Mouse (Mus musculus) embryonic facial prominence, embryonic 11.5 days (tissue): ENCODE measurements at regions not wholly inside any gene's neighbourhood (a gene's known extent, or its start where the extent isn't known, plus 50 kb on each side); places are given as distances from the start of the nearest gene placed in this dataset.

Experiments
- ATAC-seq: fragments of 200-750 bp; cut with Nextera tagmentation; replicated peaks from 2 replicates; pipeline ENCODE4 v1.8.0; 2017; ENCODE audit warnings: low read depth; ENCODE audit not compliant: insufficient number of reproducible peaks, low FRiP score, low TSS enrichment
- DNase-seq: peaks from one replicate; pipeline ENCODE4 v3.0.0-alpha.2; 2015; ENCODE audit warnings: low spot score
- H3K27ac ChIP-seq: fragments of 300-500 bp; sonication (generic); replicated peaks from 2 replicates; pipeline ENCODE4 v1.5.1; 2014; ENCODE audit warnings: mild to moderate bottlenecking, low read depth, low read length, control low read depth
- H3K27me3 ChIP-seq: fragments of 300-500 bp; sonication (generic); 2 replicates; pipeline ENCODE4 v1.6.1; 2014; ENCODE audit warnings: mild to moderate bottlenecking, low read length, moderate library complexity, mixed read lengths; ENCODE audit not compliant: control insufficient read depth, insufficient read depth
- H3K36me3 ChIP-seq: fragments of 300-500 bp; sonication (generic); replicated peaks from 2 replicates; pipeline ENCODE4 v1.6.1; 2014; ENCODE audit warnings: low read depth, mild to moderate bottlenecking, low read length, moderate library complexity, mixed read lengths; ENCODE audit not compliant: control insufficient read depth, insufficient read depth
- H3K4me1 ChIP-seq: fragments of 300-500 bp; sonication (generic); 2 replicates; pipeline ENCODE4 v1.6.1; 2014; ENCODE audit warnings: low read length, mixed read lengths; ENCODE audit not compliant: control insufficient read depth, insufficient read depth
- H3K4me2 ChIP-seq: fragments of 300-500 bp; sonication (generic); 2 replicates; pipeline ENCODE4 v1.6.1; 2014; ENCODE audit warnings: low read depth, mild to moderate bottlenecking, control low read depth, low read length, moderate library complexity
- H3K4me3 ChIP-seq: fragments of 300-500 bp; sonication (generic); 2 replicates; pipeline ENCODE4 v1.5.1; 2014; ENCODE audit warnings: low read depth, low read length, control low read depth
- H3K9ac ChIP-seq: fragments of 300-500 bp; sonication (generic); replicated peaks from 2 replicates; pipeline ENCODE4 v1.6.1; 2014; ENCODE audit warnings: mild to moderate bottlenecking, control low read depth, low read length
- H3K9me3 ChIP-seq: fragments of 300-500 bp; sonication (generic); replicated peaks from 2 replicates; pipeline ENCODE4 v1.6.1; 2016; ENCODE audit warnings: mild to moderate bottlenecking, low read length, inconsistent platforms, mixed read lengths; ENCODE audit not compliant: control insufficient read depth
- WGBS: fragments of 180-500 bp; shearing (Covaris S2); extraction: QIAGEN DNeasy Blood & Tissue Kit; methylation state at CpG from one replicate; pipeline ENCODE4 v1.1.7; 2014; 5-methylcytosine and 5-hydroxymethylcytosine counted together

- ATAC-seq, result no peak
- DNase-seq, result no peak
- Histone ChIP-seq H3K36me3 (no peaks in the 10 kb centered on the region), H3K4me1 (no peaks in the 10 kb centered on the region), H3K27ac (no peak overlapping the region), H3K4me2 (no peak overlapping the region), H3K9ac (no peak overlapping the region), H3K9me3 (no peaks in the 10 kb centered on the region), H3K27me3 (no peaks in the 10 kb centered on the region), H3K4me3 (no peak overlapping the region)
- WGBS, result 57% methylated on average over 11 of the region's 11 CpGs
Observed at GRCm38 (mm10) chr3:50609341-50610012, 166.1 kb upstream of the Slc7a11 start.

GRCm38 (mm10) chr3:50607736-50608135 is 164.3 kb upstream of the Slc7a11 start:
- no peaks in the 10 kb centered on the region for H3K36me3 ChIP-seq
- H3K9me3 ChIP-seq, result no peaks in the 10 kb centered on the region
- WGBS, result 66% methylated on average over 7 of the region's 7 CpGs
- no peak overlapping the region for H3K27ac ChIP-seq
- ATAC-seq (no peak), DNase-seq (no peak)
- H3K9ac ChIP-seq, result no peak overlapping the region
- H3K4me3 ChIP-seq, result no peak overlapping the region
- no peak overlapping the region for H3K4me2 ChIP-seq
- H3K4me1 ChIP-seq, result no peaks in the 10 kb centered on the region
- H3K27me3 ChIP-seq, result no peaks in the 10 kb centered on the region

GRCm38 (mm10) chr3:50606986-50607385 is 163.6 kb upstream of the Slc7a11 start:
- Histone ChIP-seq H3K9ac (no peak overlapping the region), H3K27ac (no peak overlapping the region), H3K36me3 (no peaks in the 10 kb centered on the region), H3K4me2 (no peak overlapping the region), H3K4me3 (no peak overlapping the region), H3K4me1 (no peaks in the 10 kb centered on the region), H3K27me3 (no peaks in the 10 kb centered on the region), H3K9me3 (no peaks in the 10 kb centered on the region)
- ATAC-seq (no peak), DNase-seq (no peak)
- 27% methylated on average over 1 of the region's 1 CpGs for WGBS

GRCm38 (mm10) chr3:50605750-50606149 is 162.3 kb upstream of the Slc7a11 start:
- H3K9ac ChIP-seq, result no peak overlapping the region
- no peak overlapping the region for H3K27ac ChIP-seq
- WGBS, result 88% methylated on average over 4 of the region's 4 CpGs
- ATAC-seq, result no peak
- H3K36me3 ChIP-seq, result no peaks in the 10 kb centered on the region
- H3K4me3 ChIP-seq, result no peak overlapping the region
- no peak overlapping the region for H3K4me2 ChIP-seq
- H3K9me3 ChIP-seq, result no peaks in the 10 kb centered on the region
- H3K27me3 ChIP-seq, result no peaks in the 10 kb centered on the region
- no peak for DNase-seq
- no peaks in the 10 kb centered on the region for H3K4me1 ChIP-seq

GRCm38 (mm10) chr3:50603182-50603581 is 159.8 kb upstream of the Slc7a11 start:
- 82% methylated on average over 7 of the region's 7 CpGs for WGBS
- H3K27me3 ChIP-seq, result no peaks in the 10 kb centered on the region
- DNase-seq, result no peak
- no peak overlapping the region for H3K27ac ChIP-seq
- no peak overlapping the region for H3K4me3 ChIP-seq
- H3K9ac ChIP-seq, result no peak overlapping the region
- H3K9me3 ChIP-seq, result no peaks in the 10 kb centered on the region
- no peaks in the 10 kb centered on the region for H3K4me1 ChIP-seq
- ATAC-seq, result no peak
- H3K4me2 ChIP-seq, result no peak overlapping the region
- no peaks in the 10 kb centered on the region for H3K36me3 ChIP-seq

GRCm38 (mm10) chr3:50595732-50596131 is 152.3 kb upstream of the Slc7a11 start:
- Histone ChIP-seq H3K27me3 (no peaks in the 10 kb centered on the region), H3K27ac (no peak overlapping the region), H3K4me3 (no peak overlapping the region), H3K4me1 (no peaks in the 10 kb centered on the region), H3K9ac (no peak overlapping the region), H3K4me2 (no peak overlapping the region), H3K9me3 (0 out of 2 replicates have a peak, but pooled peaks cover 2% of the 10 kb centered on the region), H3K36me3 (no peaks in the 10 kb centered on the region)
- 93% methylated on average over 1 of the region's 1 CpGs for WGBS
- DNase-seq (no peak), ATAC-seq (no peak)

- H3K4me1 ChIP-seq, result no peaks in the 10 kb centered on the region
- H3K9ac ChIP-seq, result no peak overlapping the region
- H3K4me2 ChIP-seq, result no peak overlapping the region
- DNase-seq, result no peak
- 88% methylated on average over 1 of the region's 1 CpGs for WGBS
- H3K27ac ChIP-seq, result no peak overlapping the region
- H3K36me3 ChIP-seq, result no peaks in the 10 kb centered on the region
- no peak overlapping the region for H3K4me3 ChIP-seq
- H3K9me3 ChIP-seq, result no peaks in the 10 kb centered on the region
- H3K27me3 ChIP-seq, result no peaks in the 10 kb centered on the region
- ATAC-seq, result no peak
Observed at GRCm38 (mm10) chr3:50584323-50584722, 140.9 kb upstream of the Slc7a11 start.

GRCm38 (mm10) chr3:50583475-50583874 is 140.1 kb upstream of the Slc7a11 start:
- ATAC-seq, result no peak
- WGBS, result 72% methylated on average over 6 of the region's 6 CpGs

More at GRCm38 (mm10) chr3:50583475-50583874, 140.1 kb upstream of the Slc7a11 start:
- Histone ChIP-seq H3K4me1 (no peaks in the 10 kb centered on the region), H3K27ac (no peak overlapping the region), H3K27me3 (no peaks in the 10 kb centered on the region), H3K9ac (no peak overlapping the region), H3K4me2 (no peak overlapping the region), H3K36me3 (no peaks in the 10 kb centered on the region), H3K9me3 (no peaks in the 10 kb centered on the region), H3K4me3 (no peak overlapping the region)
- DNase-seq, result no peak
